Mouse (Mus musculus) erythroblast, embryonic 14.5 days (primary cell): Measurements from ENCODE around the gene Tgfbr3l. TPM values are rescaled to one million over a fixed set of nuclear protein-coding genes. Genes with fewer than 3 reads are reported as not detected.
"Not testable (repeated sequence)": the region's sequence is repeated elsewhere in the genome, so short reads cannot be mapped to it uniquely, and the experiment has no call there.

Experiments used
- H3K27me3 ChIP-seq: 2 replicates; pipeline ENCODE4 v1.6.1; 2012; ENCODE audit warnings: inconsistent platforms; ENCODE audit not compliant: control insufficient read depth
- H3K36me3 ChIP-seq: 2 replicates; pipeline ENCODE4 v1.6.1; 2012; ENCODE audit warnings: mild to moderate bottlenecking, inconsistent platforms; ENCODE audit not compliant: control insufficient read depth
- H3K4me1 ChIP-seq: 2 replicates; pipeline ENCODE4 v1.6.1; 2012; ENCODE audit warnings: inconsistent platforms; ENCODE audit not compliant: control insufficient read depth
- H3K4me3 ChIP-seq: replicated peaks from 2 replicates; pipeline ENCODE3; 2012; ENCODE audit warnings: moderate library complexity, mild to moderate bottlenecking, inconsistent platforms
- H3K9me3 ChIP-seq: 2 replicates; pipeline ENCODE4 v1.6.1; 2012; ENCODE audit warnings: low read length, inconsistent platforms, mixed read lengths; ENCODE audit not compliant: control insufficient read depth
- GATA1 ChIP-seq: IDR thresholded peaks from 2 replicates; pipeline ENCODE4 v1.6.1; 2012; ENCODE audit warnings: low read length, inconsistent platforms, mixed read lengths
- TAL1 ChIP-seq: IDR thresholded peaks from 3 replicates; pipeline ENCODE4 v1.6.1; 2012; ENCODE audit warnings: low read length, inconsistent platforms, mixed read lengths
- polyA plus RNA-seq: library from polyadenylated mRNA; stranded (reverse); fragments of >175 nt; gene quantifications from 2 replicates; pipeline ENCODE4 v1.2.3, GENCODE M21; 2012

The Tgfbr3l gene
- polyA plus RNA-seq, 1 experiment, result 1.3 TPM

- no peak overlapping the region for H3K4me3 ChIP-seq
- H3K27me3 ChIP-seq, result peaks cover 4% of the 10 kb centered on the region; the same call in 1 of the 2 replicates
- H3K9me3 ChIP-seq, result no peaks in the 10 kb centered on the region
- peaks cover 59% of the 10 kb centered on the region for H3K4me1 ChIP-seq
- TF ChIP-seq TAL1 (no peak), GATA1 (no peak)
- H3K36me3 ChIP-seq, result peaks cover 44% of the 10 kb centered on the region
These were observed 2.4 kb downstream of the Tgfbr3l start for GRCm38 (mm10) chr8:4250306-4250970.

- peaks cover 42% of the 10 kb centered on the region for H3K36me3 ChIP-seq
- peaks cover 51% of the 10 kb centered on the region for H3K4me1 ChIP-seq
- H3K4me3 ChIP-seq, result peak overlapping the region; percentile 67
- peaks cover 4% of the 10 kb centered on the region; the same call in 1 of the 2 replicates for H3K27me3 ChIP-seq
- no peak for TF ChIP-seq GATA1
- no peak for TF ChIP-seq TAL1
- no peaks in the 10 kb centered on the region for H3K9me3 ChIP-seq
These were observed 4.2 kb downstream of the Tgfbr3l start for GRCm38 (mm10) chr8:4252116-4252760.

- TF ChIP-seq TAL1, result no peak
- TF ChIP-seq GATA1, result no peak
- H3K36me3 ChIP-seq, result peaks cover 45% of the 10 kb centered on the region
- peaks cover 4% of the 10 kb centered on the region; the same call in 1 of the 2 replicates for H3K27me3 ChIP-seq
These were observed 5.2 kb downstream of the Tgfbr3l start, which contains the start of gene Snapc2 for GRCm38 (mm10) chr8:4252934-4253841. Snapc2 (plus strand) TSS chr8:4253080.

GRCm38 (mm10) chr8:4254001-4254400 is 6.0 kb downstream of the Tgfbr3l start:
- Histone ChIP-seq H3K9me3 (no peaks in the 10 kb centered on the region), H3K4me1 (peaks cover 58% of the 10 kb centered on the region), H3K4me3 (peak overlapping the region; percentile 67), H3K36me3 (peaks cover 44% of the 10 kb centered on the region), H3K27me3 (peaks cover 4% of the 10 kb centered on the region; the same call in 1 of the 2 replicates)
- no peak for TF ChIP-seq TAL1
- no peak for TF ChIP-seq GATA1

More at GRCm38 (mm10) chr8:4252934-4253841, 5.2 kb downstream of the Tgfbr3l start, which contains the start of gene Snapc2:
- Histone ChIP-seq H3K4me3 (peak within 1 kb of the TSS; percentile 67), H3K9me3 (no peaks in the 10 kb centered on the region), H3K4me1 (peaks cover 51% of the 10 kb centered on the region)

GRCm38 (mm10) chr8:4255471-4255870 is 7.5 kb downstream of the Tgfbr3l start:
- H3K4me1 ChIP-seq, result peaks cover 64% of the 10 kb centered on the region
- not testable (repeated sequence) for H3K9me3 ChIP-seq, H3K4me3 ChIP-seq, H3K27me3 ChIP-seq
- peaks cover 50% of the 10 kb centered on the region for H3K36me3 ChIP-seq

GRCm38 (mm10) chr8:4256911-4257310 is 8.9 kb downstream of the Tgfbr3l start:
- Histone ChIP-seq H3K27me3 (no peaks in the 10 kb centered on the region), H3K36me3 (peaks cover 65% of the 10 kb centered on the region), H3K9me3 (no peaks in the 10 kb centered on the region), H3K4me3 (no peak overlapping the region), H3K4me1 (peaks cover 58% of the 10 kb centered on the region)
- TF ChIP-seq TAL1 (no peak), GATA1 (no peak)

GRCm38 (mm10) chr8:4257350-4257749 is 9.3 kb downstream of the Tgfbr3l start:
- Histone ChIP-seq H3K4me1 (peaks cover 55% of the 10 kb centered on the region), H3K27me3 (no peaks in the 10 kb centered on the region), H3K4me3 (no peak overlapping the region), H3K9me3 (no peaks in the 10 kb centered on the region), H3K36me3 (peaks cover 69% of the 10 kb centered on the region)
- TF ChIP-seq GATA1 (no peak), TAL1 (no peak)

- H3K36me3 ChIP-seq, result peaks cover 78% of the 10 kb centered on the region
- H3K27me3 ChIP-seq, result no peaks in the 10 kb centered on the region
- no peak for TF ChIP-seq GATA1
- no peak for TF ChIP-seq TAL1
- H3K4me3 ChIP-seq, result peak overlapping the region; percentile 69
- no peaks in the 10 kb centered on the region for H3K9me3 ChIP-seq
- H3K4me1 ChIP-seq, result peaks cover 52% of the 10 kb centered on the region
These were observed 10.2 kb downstream of the Tgfbr3l start for GRCm38 (mm10) chr8:4258233-4258632.

- Histone ChIP-seq H3K4me3 (peak overlapping the region; percentile 69), H3K27me3 (no peaks in the 10 kb centered on the region), H3K4me1 (peaks cover 48% of the 10 kb centered on the region), H3K9me3 (no peaks in the 10 kb centered on the region), H3K36me3 (peaks cover 82% of the 10 kb centered on the region)
- TF ChIP-seq TAL1 (no peak), GATA1 (no peak)
These were observed 10.7 kb downstream of the Tgfbr3l start for GRCm38 (mm10) chr8:4258678-4259077.
